ENCODE assay signal across 31 mouse cellular contexts in the genomic region with DNA sequence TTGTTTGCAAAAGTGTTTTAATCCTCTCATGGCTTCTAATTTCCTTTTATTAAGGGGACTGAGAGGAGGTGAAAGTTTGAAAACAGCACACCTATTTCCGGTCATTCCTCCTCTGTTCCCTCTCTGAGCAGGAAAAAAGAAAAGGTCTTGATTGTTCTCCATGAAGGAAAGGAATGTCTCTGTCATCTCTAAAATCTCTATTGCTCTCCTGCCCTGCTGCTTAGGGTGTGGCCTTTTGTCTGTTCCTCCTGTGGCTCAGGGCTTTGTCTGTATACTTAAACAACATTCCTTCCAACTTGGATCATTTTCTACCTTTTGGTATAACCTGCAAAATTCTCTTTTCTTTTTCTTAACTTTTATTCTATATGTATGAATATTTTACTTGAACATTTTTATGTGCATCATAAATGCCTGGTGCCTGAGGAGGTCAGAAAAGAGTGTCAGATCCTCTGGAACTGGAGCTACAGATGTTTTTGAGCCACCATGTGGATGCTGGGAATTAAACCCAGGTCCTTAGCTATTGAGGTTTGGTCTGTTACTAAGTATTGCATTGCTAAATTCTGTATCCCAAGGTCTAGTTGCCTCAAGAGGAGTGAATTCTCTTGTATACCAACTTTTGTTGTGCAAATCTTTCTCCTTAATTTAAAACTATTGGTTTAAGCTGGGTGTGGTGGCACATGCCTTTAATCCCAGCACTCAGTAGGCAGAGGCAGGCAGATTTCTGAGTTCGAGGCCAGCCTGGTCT.
"Had no signal": no experiment of that assay in that cellular context is flagged by ENCODE, and none has a peak within 500 bp of the region (broad histone marks: within the 10 kb centered on the region; RNA-seq: fewer than 3 reads in every experiment).

No protein-coding gene starts in this region.

- H3K4me3 ChIP-seq: limb, embryonic 10.5 days; limb, embryonic 12.5 days; limb, embryonic 13.5 days; limb, embryonic 15.5 days; liver, embryonic 12.5 days; liver, embryonic 13.5 days; liver, embryonic 15.5 days; lung, embryonic 15.5 days; megakaryocyte, embryonic 14.5 days; midbrain, embryonic 10.5 days; midbrain, embryonic 12.5 days; midbrain, embryonic 13.5 days; midbrain, embryonic 15.5 days; myocyte had no signal

- H3K9me3 ChIP-seq: limb, embryonic 10.5 days; limb, embryonic 12.5 days; limb, embryonic 13.5 days; limb, embryonic 15.5 days; liver, embryonic 12.5 days; liver, embryonic 13.5 days; liver, embryonic 15.5 days; lung, embryonic 15.5 days; megakaryocyte, embryonic 14.5 days; midbrain, embryonic 10.5 days; midbrain, embryonic 12.5 days; midbrain, embryonic 13.5 days; midbrain, embryonic 15.5 days had no signal

- H3K4me1 ChIP-seq: limb, embryonic 10.5 days; limb, embryonic 12.5 days; limb, embryonic 13.5 days; limb, embryonic 15.5 days; liver, embryonic 12.5 days; liver, embryonic 13.5 days; liver, embryonic 15.5 days; lung, embryonic 15.5 days; megakaryocyte, embryonic 14.5 days; midbrain, embryonic 10.5 days; midbrain, embryonic 12.5 days; midbrain, embryonic 13.5 days; midbrain, embryonic 15.5 days had no signal

- H3K27ac ChIP-seq: limb, embryonic 10.5 days; limb, embryonic 12.5 days; limb, embryonic 13.5 days; limb, embryonic 15.5 days; liver, embryonic 12.5 days; liver, embryonic 13.5 days; liver, embryonic 14.5 days; liver, embryonic 15.5 days; lung, embryonic 15.5 days; macrophage; midbrain, embryonic 10.5 days; midbrain, embryonic 12.5 days; midbrain, embryonic 13.5 days; midbrain, embryonic 15.5 days had no signal

- H3K4me2 ChIP-seq: limb, embryonic 12.5 days; limb, embryonic 13.5 days; limb, embryonic 15.5 days; liver, embryonic 11.5 days; liver, embryonic 12.5 days; liver, embryonic 13.5 days; liver, embryonic 15.5 days; lung, embryonic 14.5 days; lung, embryonic 15.5 days; midbrain, embryonic 11.5 days; midbrain, embryonic 12.5 days; midbrain, embryonic 13.5 days; midbrain, embryonic 15.5 days had no signal

- ATAC-seq: liver, embryonic 12.5 days; liver, postnatal 0 days; lung, postnatal 0 days; midbrain, embryonic 13.5 days; midbrain, embryonic 15.5 days; midbrain, embryonic 16.5 days had no signal

- H3K27me3 ChIP-seq: limb, embryonic 12.5 days; limb, embryonic 13.5 days; limb, embryonic 15.5 days; liver, embryonic 12.5 days; liver, embryonic 13.5 days; liver, embryonic 15.5 days; lung, embryonic 15.5 days; megakaryocyte, embryonic 14.5 days; midbrain, embryonic 12.5 days; midbrain, embryonic 13.5 days; midbrain, embryonic 15.5 days had no signal

- H3K36me3 ChIP-seq: limb, embryonic 10.5 days; limb, embryonic 12.5 days; limb, embryonic 13.5 days; limb, embryonic 15.5 days; liver, embryonic 12.5 days; liver, embryonic 13.5 days; liver, embryonic 15.5 days; lung, embryonic 15.5 days; midbrain, embryonic 10.5 days; midbrain, embryonic 12.5 days; midbrain, embryonic 13.5 days; midbrain, embryonic 15.5 days had no signal

- H3K9ac ChIP-seq: limb, embryonic 12.5 days; limb, embryonic 13.5 days; limb, embryonic 15.5 days; liver, embryonic 12.5 days; liver, embryonic 13.5 days; liver, embryonic 14.5 days; liver, embryonic 15.5 days; liver, postnatal 0 days; lung, embryonic 14.5 days; lung, embryonic 15.5 days; midbrain, embryonic 12.5 days; midbrain, embryonic 13.5 days; midbrain, embryonic 15.5 days had no signal

- DNase-seq: left cerebral cortex, postnatal 4 days; liver; liver, embryonic 13.5 days; liver, postnatal 0 days; lung, adult 18-20 months; lung, adult 2 months; lung, embryonic 14.5 days; lung, postnatal 10 days; lung, postnatal 14 days; lung, postnatal 36 days; lung, postnatal 4 days; midbrain, embryonic 14.5 days had no signal
